Mouse (Mus musculus) erythroblast, adult 5-6 weeks (primary cell): ENCODE measurements around the gene Cmklr1. TPM values are rescaled to one million over a fixed set of nuclear protein-coding genes. Genes with fewer than 3 reads are reported as not detected.

ENCODE experiments used
- total RNA-seq, 2 experiments: library from RNA; stranded (forward) in 1 of 2; stranded (reverse) in 1 of 2; fragments of 150-400 nt in 1 of 2; fragments of 200-764, 138-1000 nt in 1 of 2; gene quantifications; 2 replicates each; pipeline versions ENCODE4 v1.2.3 to v1.2.4; 2015 to 2017; ENCODE audit warnings: low replicate concordance in 2 of 2

The Cmklr1 gene
- total RNA-seq, 2 experiments from 2014 or later: 0.51 to 1.5 TPM

Other genes with a start within 250 kb of the Cmklr1 start
- not detected in 2 replicates for gene Wscd2, start 160.1 kb downstream of the Cmklr1 start, total RNA-seq (2015; ENCODE audit: low replicate concordance)
- 0.26 TPM in 1 of 2 replicates, not detected in the other for gene Wscd2, start 160.1 kb downstream of the Cmklr1 start, total RNA-seq (2017; ENCODE audit: low replicate concordance)
- gene 1700069L16Rik, start 74.3 kb upstream of the Cmklr1 start, total RNA-seq (2015; ENCODE audit: low replicate concordance): not detected in 2 replicates
- not detected in 2 replicates for gene 1700069L16Rik, start 74.3 kb upstream of the Cmklr1 start, total RNA-seq (2017; ENCODE audit: low replicate concordance)
- 1.3 TPM in 1 of 2 replicates, not detected in the other for gene Ficd, start 85.4 kb upstream of the Cmklr1 start, total RNA-seq (2015; ENCODE audit: low replicate concordance)
- 0.56 and 0.94 TPM in 2 replicates for gene Ficd, start 85.4 kb upstream of the Cmklr1 start, total RNA-seq (2017; ENCODE audit: low replicate concordance)
- gene Sart3, start 122.1 kb upstream of the Cmklr1 start, total RNA-seq (2015; ENCODE audit: low replicate concordance): 4.0 and 6.1 TPM in 2 replicates
- gene Sart3, start 122.1 kb upstream of the Cmklr1 start, total RNA-seq (2017; ENCODE audit: low replicate concordance): 13.8 and 23.1 TPM in 2 replicates
- gene Iscu, start 122.3 kb upstream of the Cmklr1 start, total RNA-seq (2015; ENCODE audit: low replicate concordance): 137 and 178 TPM in 2 replicates
- 139 and 170 TPM in 2 replicates for gene Iscu, start 122.3 kb upstream of the Cmklr1 start, total RNA-seq (2017; ENCODE audit: low replicate concordance)
- 2.7 TPM in 1 of 2 replicates, not detected in the other for gene Tmem119, start 150.1 kb upstream of the Cmklr1 start, total RNA-seq (2015; ENCODE audit: low replicate concordance)
- gene Tmem119, start 150.1 kb upstream of the Cmklr1 start, total RNA-seq (2017; ENCODE audit: low replicate concordance): 1.1 TPM in 1 of 2 replicates, not detected in the other
- gene Selplg, start 182.2 kb upstream of the Cmklr1 start, total RNA-seq (2015; ENCODE audit: low replicate concordance): 85.1 and 133 TPM in 2 replicates
- 30.2 and 34.8 TPM in 2 replicates for gene Selplg, start 182.2 kb upstream of the Cmklr1 start, total RNA-seq (2017; ENCODE audit: low replicate concordance)